In genomic region chr1:193632115-193632514, GRCm38 (mm10) we compare ENCODE assay signal across 23 mouse cellular contexts.
"Had no signal": no experiment of that assay in that cellular context is flagged by ENCODE, and none has a peak within 500 bp of the region (broad histone marks: within the 10 kb centered on the region; RNA-seq: fewer than 3 reads in every experiment).

No protein-coding gene starts in this region.

- H3K4me2 ChIP-seq: liver, embryonic 11.5 days; liver, embryonic 13.5 days had no signal

- DNase-seq: gastrocnemius, postnatal 14 days; gastrocnemius, postnatal 36 days; heart, adult 11 months; heart, postnatal 10 days; kidney, adult 11 months; kidney, adult 2 months; kidney, adult 9 months; kidney, postnatal 14 days; kidney, postnatal 36 days; layer of hippocampus, adult 9-11 months; layer of hippocampus, postnatal 36 days; liver; liver, embryonic 13.5 days had no signal

- H3K36me3 ChIP-seq: heart, embryonic 10.5 days; hindbrain, embryonic 13.5 days; hindbrain, embryonic 15.5 days; kidney, embryonic 15.5 days; limb, embryonic 10.5 days; limb, embryonic 12.5 days; liver, embryonic 13.5 days had no signal

- H3K4me1 ChIP-seq: kidney, embryonic 15.5 days; limb, embryonic 12.5 days; liver, embryonic 13.5 days had no signal

- H3K9ac ChIP-seq: hindbrain, embryonic 13.5 days; hindbrain, embryonic 15.5 days; kidney, embryonic 15.5 days; limb, embryonic 12.5 days; liver, embryonic 13.5 days had no signal

- ATAC-seq: hindbrain, postnatal 0 days; intestine, embryonic 16.5 days had no signal

- H3K9me3 ChIP-seq: heart, embryonic 10.5 days; hindbrain, embryonic 13.5 days; hindbrain, embryonic 15.5 days; kidney, embryonic 15.5 days; limb, embryonic 10.5 days; limb, embryonic 12.5 days; liver, embryonic 13.5 days had no signal

- H3K27ac ChIP-seq: heart, embryonic 10.5 days; hindbrain, embryonic 13.5 days; hindbrain, embryonic 15.5 days; hindbrain, postnatal 0 days; kidney, embryonic 15.5 days; kidney, postnatal 0 days; limb, embryonic 10.5 days; limb, embryonic 12.5 days; liver, embryonic 13.5 days had no signal

- H3K27me3 ChIP-seq: hindbrain, embryonic 13.5 days; hindbrain, embryonic 15.5 days; kidney, embryonic 15.5 days; limb, embryonic 12.5 days had no signal

- H3K4me3 ChIP-seq: heart, embryonic 10.5 days; hindbrain, embryonic 13.5 days; hindbrain, embryonic 15.5 days; kidney, embryonic 15.5 days; limb, embryonic 10.5 days; limb, embryonic 12.5 days; liver, embryonic 13.5 days had no signal
